Mouse (Mus musculus) ES-Bruce4 (cell line): Measurements from ENCODE around the gene Nmt2. TPM values are rescaled to one million over a fixed set of nuclear protein-coding genes. Genes with fewer than 3 reads are reported as not detected.

ENCODE experiments used
- H3K27ac ChIP-seq: 2 replicates; pipeline ENCODE4 v1.5.1; 2012; ENCODE audit warnings: low read length, inconsistent platforms; ENCODE audit not compliant: insufficient read depth
- H3K27me3 ChIP-seq: 2 replicates; pipeline ENCODE4 v1.6.1; 2012; ENCODE audit warnings: mild to moderate bottlenecking, low read length, inconsistent platforms; ENCODE audit not compliant: control insufficient read depth, poor library complexity, insufficient read depth, severe bottlenecking
- H3K36me3 ChIP-seq: 2 replicates; pipeline ENCODE4 v1.6.1; 2012; ENCODE audit warnings: inconsistent platforms, mild to moderate bottlenecking, low read length, moderate library complexity; ENCODE audit not compliant: control insufficient read depth, poor library complexity, insufficient read depth, severe bottlenecking
- H3K4me1 ChIP-seq: one replicate; pipeline ENCODE4 v1.8.1; 2011; ENCODE audit warnings: low read length; ENCODE audit not compliant: control insufficient read depth, insufficient read depth
- H3K4me3 ChIP-seq: 2 replicates; pipeline ENCODE4 v1.5.1; 2011; ENCODE audit warnings: low read depth, mild to moderate bottlenecking, low read length
- H3K9ac ChIP-seq: 2 replicates; pipeline ENCODE4 v1.6.1; 2012; ENCODE audit warnings: low read depth, mild to moderate bottlenecking, inconsistent platforms; ENCODE audit not compliant: poor library complexity, severe bottlenecking
- H3K9me3 ChIP-seq: replicated peaks from 2 replicates; pipeline ENCODE4 v1.6.1; 2012; ENCODE audit warnings: mild to moderate bottlenecking, low read length, inconsistent platforms; ENCODE audit not compliant: control insufficient read depth, poor library complexity, insufficient read depth, severe bottlenecking
- CTCF ChIP-seq: IDR thresholded peaks from one replicate; pipeline ENCODE4 v1.8.1; 2011; ENCODE audit warnings: low read depth, low read length
- EP300 ChIP-seq: IDR thresholded peaks from 2 replicates; pipeline ENCODE4 v1.6.1; 2011; ENCODE audit warnings: low read depth, low read length; ENCODE audit not compliant: insufficient read depth
- POLR2A ChIP-seq: IDR thresholded peaks from one replicate; pipeline ENCODE4 v1.8.1; 2011; ENCODE audit warnings: low read length; ENCODE audit not compliant: insufficient read depth
- polyA plus RNA-seq: library from polyadenylated mRNA; stranded (reverse); fragments of >200 nt; gene quantifications from 2 replicates; pipeline ENCODE4 v1.2.4, GENCODE M21; 2011; ENCODE audit warnings: low read depth; ENCODE audit not compliant: missing spikeins, insufficient read depth, insufficient read length

Nmt2 gene
- polyA plus RNA-seq, 1 experiment: 119 TPM

DNA sequence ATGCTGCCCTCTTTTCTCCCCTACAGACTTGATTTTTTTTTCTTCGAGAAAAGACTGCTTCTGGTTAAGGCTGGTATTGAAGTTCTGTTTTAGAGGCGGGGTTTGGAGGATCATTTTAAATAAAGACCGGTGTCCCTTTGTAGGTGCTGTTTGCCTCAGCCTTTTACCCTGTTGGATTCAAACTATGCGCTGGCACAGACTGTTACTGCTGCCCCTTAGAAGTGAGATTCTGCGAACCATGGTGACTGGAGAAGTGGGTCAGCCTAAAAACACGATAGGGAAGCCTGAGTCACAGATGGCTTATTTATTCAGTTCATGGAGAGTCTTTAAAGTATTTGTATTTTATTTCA, 1.1 kb downstream of the Nmt2 start:
- Histone ChIP-seq H3K9ac (peak overlapping the region; percentile 86), H3K36me3 (no peaks in the 10 kb centered on the region), H3K27me3 (no peaks in the 10 kb centered on the region), H3K9me3 (no peaks in the 10 kb centered on the region), H3K27ac (no peak overlapping the region), H3K4me3 (peak overlapping the region; percentile 94), H3K4me1 (no peaks in the 10 kb centered on the region)
- TF ChIP-seq CTCF (no peak), POLR2A (no peak), EP300 (no peak)

- TF ChIP-seq POLR2A (no peak), EP300 (no peak), CTCF (no peak)
- Histone ChIP-seq H3K4me3 (no peak overlapping the region), H3K4me1 (no peaks in the 10 kb centered on the region), H3K27me3 (no peaks in the 10 kb centered on the region), H3K36me3 (no peaks in the 10 kb centered on the region), H3K9me3 (no peaks in the 10 kb centered on the region), H3K9ac (no peak overlapping the region), H3K27ac (no peak overlapping the region)
These were observed 1.7 kb downstream of the Nmt2 start for GRCm38 (mm10) chr2:3285709-3286108.

- TF ChIP-seq CTCF (no peak), EP300 (no peak), POLR2A (no peak)
- Histone ChIP-seq H3K9me3 (no peaks in the 10 kb centered on the region), H3K4me3 (no peak overlapping the region), H3K4me1 (no peaks in the 10 kb centered on the region), H3K27ac (no peak overlapping the region), H3K9ac (no peak overlapping the region), H3K36me3 (no peaks in the 10 kb centered on the region), H3K27me3 (no peaks in the 10 kb centered on the region)
These were observed 2.2 kb downstream of the Nmt2 start for GRCm38 (mm10) chr2:3286243-3286642.

GRCm38 (mm10) chr2:3289581-3289980, 5.6 kb downstream of the Nmt2 start:
- Histone ChIP-seq H3K27me3 (no peaks in the 10 kb centered on the region), H3K9me3 (no peaks in the 10 kb centered on the region), H3K9ac (no peak overlapping the region), H3K27ac (no peak overlapping the region), H3K4me1 (no peaks in the 10 kb centered on the region), H3K4me3 (no peak overlapping the region), H3K36me3 (no peaks in the 10 kb centered on the region)
- TF ChIP-seq POLR2A (no peak), EP300 (no peak), CTCF (no peak)

GRCm38 (mm10) chr2:3292170-3292569, 8.2 kb downstream of the Nmt2 start:
- H3K9me3 ChIP-seq: no peaks in the 10 kb centered on the region
- H3K4me1 ChIP-seq: no peaks in the 10 kb centered on the region
- no peak overlapping the region for H3K9ac ChIP-seq
- no peaks in the 10 kb centered on the region for H3K36me3 ChIP-seq
- H3K27ac ChIP-seq: no peak overlapping the region
- H3K27me3 ChIP-seq: no peaks in the 10 kb centered on the region
- no peak overlapping the region for H3K4me3 ChIP-seq
- TF ChIP-seq POLR2A (no peak), CTCF (no peak), EP300 (no peak)

DNA sequence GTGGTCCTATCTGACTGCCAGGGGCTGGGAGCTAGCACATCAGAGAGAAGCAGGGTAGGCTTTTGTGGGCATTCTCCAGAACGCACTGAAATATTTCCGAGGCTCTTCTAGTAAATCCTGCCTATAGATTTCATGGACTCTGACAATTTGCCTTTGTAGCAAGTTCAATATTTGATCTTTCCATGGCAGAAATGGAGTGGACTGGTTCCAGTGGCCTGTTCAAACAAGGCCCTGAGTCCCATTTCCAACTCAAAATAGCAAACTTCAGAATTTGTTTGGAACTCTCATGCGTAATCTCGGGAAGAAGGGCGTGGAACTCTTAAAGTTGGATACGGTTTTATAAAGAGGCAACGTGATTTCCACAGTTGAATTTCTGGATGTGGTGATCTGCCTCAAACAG, 11.8 kb downstream of the Nmt2 start:
- no peak for TF ChIP-seq CTCF
- no peak for TF ChIP-seq EP300
- no peak for TF ChIP-seq POLR2A
- Histone ChIP-seq H3K4me3 (no peak overlapping the region), H3K27me3 (no peaks in the 10 kb centered on the region), H3K9me3 (no peaks in the 10 kb centered on the region), H3K27ac (no peak overlapping the region), H3K4me1 (no peaks in the 10 kb centered on the region), H3K9ac (no peak overlapping the region), H3K36me3 (no peaks in the 10 kb centered on the region)
